Mouse (Mus musculus) cortical plate, adult 2 months (tissue): ENCODE results near the gene 9630041A04Rik.

Source experiments
- CTCF ChIP-seq: fragments of 200-500 bp; IDR thresholded peaks from 2 replicates; pipeline ENCODE4 v1.5.1; 2011; ENCODE audit warnings: mild to moderate bottlenecking, control low read depth, low read length; ENCODE audit not compliant: insufficient read depth; ENCODE audit errors: extremely low read depth
- POLR2A ChIP-seq: fragments of 200-500 bp; IDR thresholded peaks from 2 replicates; pipeline ENCODE4 v1.6.1; 2011; ENCODE audit warnings: mild to moderate bottlenecking, low read length, control low read depth; ENCODE audit not compliant: insufficient read depth; ENCODE audit errors: extremely low read depth

DNA sequence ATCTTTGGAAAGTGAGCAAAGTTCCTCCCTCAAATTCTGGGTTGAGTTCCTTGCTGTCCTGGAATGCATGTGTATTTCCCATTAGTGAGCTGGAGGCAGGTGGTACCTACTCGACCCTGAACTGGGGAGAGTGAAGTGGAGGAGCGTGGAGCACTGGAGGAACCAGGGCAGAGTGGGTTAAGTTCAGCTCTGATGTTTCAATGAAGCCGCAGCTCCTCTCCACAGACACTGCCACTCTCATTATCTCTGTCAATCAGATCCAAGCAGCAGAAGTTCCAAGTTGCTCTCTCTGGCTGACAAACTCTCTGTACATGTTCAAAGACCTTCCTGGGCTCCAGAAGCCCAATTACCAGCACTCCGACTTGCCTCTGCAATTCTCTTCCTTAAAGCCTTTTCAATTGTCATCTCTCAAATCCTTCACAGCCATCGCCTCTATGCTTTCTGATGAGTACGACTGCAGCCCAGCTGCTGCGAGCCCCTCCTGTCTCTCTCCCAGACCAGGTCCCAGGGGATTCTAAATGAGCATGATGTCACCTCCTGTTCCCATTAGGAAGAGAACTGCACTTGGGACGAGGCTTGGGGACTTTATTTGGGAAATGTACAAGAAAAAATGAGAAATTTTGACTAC is 72.4 kb downstream of the 9630041A04Rik start:
- TF ChIP-seq CTCF: no peak
- TF ChIP-seq POLR2A: no peak
